Mouse (Mus musculus): ENCODE data around the gene Olfr544.
A peak's percentile ranks its signal among the peaks of the same experiment; 100 is the strongest.

Olfr544 gene

GRCm38 (mm10) chr7:102476601-102477000, 11.5 kb downstream of the Olfr544 start:
- DNase-seq = no peak

- DNase-seq = no peak
These were observed 15.4 kb downstream of the Olfr544 start for GRCm38 (mm10) chr7:102472675-102473074.

- DNase-seq = no peak
These were observed 20.5 kb downstream of the Olfr544 start for GRCm38 (mm10) chr7:102467566-102467965.

- no peak for DNase-seq
These were observed 29.3 kb downstream of the Olfr544 start for GRCm38 (mm10) chr7:102458618-102459380.

GRCm38 (mm10) chr7:102446438-102446837, 41.7 kb downstream of the Olfr544 start:
- no peak for DNase-seq

- no peak for DNase-seq
These were observed 43.8 kb downstream of the Olfr544 start for GRCm38 (mm10) chr7:102444301-102444700.

- DNase-seq = no peak
These were observed 45.7 kb downstream of the Olfr544 start for GRCm38 (mm10) chr7:102442432-102442831.

- peak; percentile 93 for DNase-seq
These were observed 46.3 kb downstream of the Olfr544 start, which contains the start of gene Rrm1 for GRCm38 (mm10) chr7:102441657-102442391. Rrm1 (plus strand) TSS chr7:102441695.

- no peak for DNase-seq
These were observed 47.1 kb downstream of the Olfr544 start for GRCm38 (mm10) chr7:102440822-102441656.

- no peak for DNase-seq
These were observed 53.8 kb downstream of the Olfr544 start for GRCm38 (mm10) chr7:102434344-102434743.

Measured in right cerebral cortex, postnatal 14 days (tissue).